Mouse (Mus musculus) hindlimb bud, embryonic 11.5 days (tissue): Measurements from ENCODE around the gene Gon4l.
"Not testable (repeated sequence)": the region's sequence is repeated elsewhere in the genome, so short reads cannot be mapped to it uniquely, and the experiment has no call there.

ENCODE experiments used
- DNase-seq: peaks from one replicate; pipeline ENCODE4 v3.0.0-alpha.2; 2012; ENCODE audit warnings: low read depth, low spot score; ENCODE audit errors: extremely low spot score

Gene Gon4l

GRCm38 (mm10) chr3:88834951-88835491 lies at the start of gene Gon4l:
Gene Gon4l (plus strand): TSS chr3:88835231.
- not testable (repeated sequence) for DNase-seq

- DNase-seq: not testable (repeated sequence)
Observed at GRCm38 (mm10) chr3:88786323-88786722, 48.7 kb upstream of the Gon4l start.

GRCm38 (mm10) chr3:88786805-88787204 lies 48.2 kb upstream of the Gon4l start:
- not testable (repeated sequence) for DNase-seq

- not testable (repeated sequence) for DNase-seq
Observed at GRCm38 (mm10) chr3:88788033-88788432, 47.0 kb upstream of the Gon4l start.

- DNase-seq: not testable (repeated sequence)
Observed at GRCm38 (mm10) chr3:88797507-88797906, 37.5 kb upstream of the Gon4l start.

GRCm38 (mm10) chr3:88803910-88804540 lies 31.0 kb upstream of the Gon4l start:
- no peak for DNase-seq

- DNase-seq: no peak
Observed at GRCm38 (mm10) chr3:88825710-88826109, 9.3 kb upstream of the Gon4l start.

GRCm38 (mm10) chr3:88827231-88827630 lies 7.8 kb upstream of the Gon4l start:
- DNase-seq: no peak

- DNase-seq: not testable (repeated sequence)
Observed at GRCm38 (mm10) chr3:88831177-88832121, 3.6 kb upstream of the Gon4l start.

GRCm38 (mm10) chr3:88832388-88832787 lies 2.6 kb upstream of the Gon4l start:
- DNase-seq: not testable (repeated sequence)

GRCm38 (mm10) chr3:88849172-88849571 lies 14.1 kb downstream of the Gon4l start:
- no peak for DNase-seq

GRCm38 (mm10) chr3:88855837-88856236 lies 20.8 kb downstream of the Gon4l start:
- DNase-seq: no peak

GRCm38 (mm10) chr3:88862129-88862528 lies 27.1 kb downstream of the Gon4l start:
- no peak for DNase-seq

GRCm38 (mm10) chr3:88866735-88867134 lies 31.7 kb downstream of the Gon4l start:
- not testable (repeated sequence) for DNase-seq

GRCm38 (mm10) chr3:88867177-88867576 lies 32.1 kb downstream of the Gon4l start:
- DNase-seq: not testable (repeated sequence)

GRCm38 (mm10) chr3:88868449-88868848 lies 33.4 kb downstream of the Gon4l start:
- not testable (repeated sequence) for DNase-seq

GRCm38 (mm10) chr3:88882536-88882935 lies 47.5 kb downstream of the Gon4l start:
- not testable (repeated sequence) for DNase-seq

- DNase-seq: not testable (repeated sequence)
Observed at GRCm38 (mm10) chr3:88893011-88893410, 58.0 kb downstream of the Gon4l start.

GRCm38 (mm10) chr3:88904803-88905202 lies 69.8 kb downstream of the Gon4l start:
- no peak for DNase-seq

GRCm38 (mm10) chr3:88905209-88905608 lies 70.2 kb downstream of the Gon4l start:
- no peak for DNase-seq

- no peak for DNase-seq
Observed at GRCm38 (mm10) chr3:88905741-88906140, 70.7 kb downstream of the Gon4l start.
